Mouse (Mus musculus) layer of hippocampus, postnatal 14 days (tissue): ENCODE data around the gene Ryr2. TPM values are rescaled to one million over a fixed set of nuclear protein-coding genes. Genes with fewer than 3 reads are reported as not detected.

Experiments
- DNase-seq, 2 experiments: peaks; one replicate each; pipeline ENCODE4 v3.0.0; 2021 to 2022; ENCODE audit warnings: low spot score in 2 of 2, mixed read lengths in 1 of 2
- total RNA-seq, 2 experiments: library from RNA; stranded (reverse); gene quantifications; 2 replicates each; pipeline ENCODE4 v1.2.3; 2021

Gene Ryr2
- total RNA-seq, 2 experiments from 2014 or later, result 158 to 178 TPM

DNA sequence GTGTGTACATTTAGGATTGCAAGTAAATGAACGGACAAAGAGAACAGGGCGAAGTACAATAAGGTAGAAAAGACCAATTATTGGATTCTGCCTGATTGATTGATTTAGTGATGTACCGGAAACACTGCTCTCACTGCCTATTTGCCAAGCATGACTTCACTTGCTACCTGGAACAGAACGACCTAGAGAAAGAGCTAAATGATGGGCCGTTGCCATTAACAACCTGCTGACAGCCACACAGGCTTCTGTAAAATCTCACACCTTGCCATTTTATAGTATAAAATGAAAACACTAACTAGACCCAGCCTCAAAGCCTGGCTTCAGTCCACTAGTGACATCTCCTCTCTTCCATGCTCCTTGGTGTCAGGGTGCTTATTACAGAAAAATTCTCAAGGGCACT lies 316.2 kb downstream of the Ryr2 start:
- DNase-seq, result no peak

DNA sequence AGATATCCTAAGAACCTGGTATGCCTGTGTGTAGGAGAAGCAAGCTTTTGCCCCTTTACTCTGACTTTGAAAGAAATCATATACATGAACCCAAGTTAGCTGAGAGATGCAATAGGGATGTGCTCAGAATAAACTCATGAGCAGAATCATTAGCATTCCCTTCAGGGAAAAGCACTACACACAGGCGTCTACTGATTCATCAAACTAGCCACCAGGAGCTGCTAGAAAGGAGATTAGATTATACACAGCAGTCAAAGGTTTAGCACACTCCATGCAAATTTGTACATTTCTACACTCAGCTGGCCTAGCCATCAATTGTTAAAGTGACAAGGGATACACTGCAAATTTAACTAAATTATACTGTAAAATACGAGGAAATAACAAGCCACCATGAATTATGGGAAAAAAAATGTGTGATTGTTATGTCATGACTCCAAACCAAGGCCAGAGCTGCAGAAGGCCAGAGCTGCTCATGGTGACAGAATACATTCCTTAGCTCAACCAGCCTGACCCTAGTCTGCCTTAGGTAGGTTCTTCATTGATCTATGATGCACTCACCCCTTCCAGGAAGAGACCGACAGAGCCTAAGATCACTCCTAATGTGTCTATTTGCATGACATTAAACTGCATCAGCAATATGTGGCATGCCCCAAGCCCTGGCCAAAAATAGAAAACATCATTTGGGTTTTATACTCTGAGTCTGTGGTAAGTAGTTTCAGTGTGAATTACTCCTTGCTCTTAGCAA lies 324.2 kb downstream of the Ryr2 start:
- no peak for DNase-seq

DNA sequence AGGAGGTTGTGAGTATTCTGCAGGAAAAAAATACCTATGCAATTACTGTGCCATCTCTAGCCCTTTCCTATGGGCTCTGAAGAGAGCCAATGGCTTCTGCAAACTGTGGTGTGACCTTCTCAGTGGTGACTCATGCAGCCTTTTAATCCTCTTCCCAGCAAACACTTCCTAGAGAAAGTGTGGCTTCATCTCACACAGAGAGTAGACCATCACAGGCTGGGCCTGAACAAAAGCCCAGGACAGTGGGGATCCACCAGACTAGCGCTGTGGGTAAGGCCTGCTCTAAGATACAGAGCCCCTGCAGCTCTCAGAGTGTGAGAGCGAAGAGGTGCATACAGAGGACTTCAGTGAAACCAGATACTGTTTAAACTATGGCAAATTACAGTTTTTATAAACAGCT lies 325.7 kb downstream of the Ryr2 start:
- DNase-seq, result no peak

DNA sequence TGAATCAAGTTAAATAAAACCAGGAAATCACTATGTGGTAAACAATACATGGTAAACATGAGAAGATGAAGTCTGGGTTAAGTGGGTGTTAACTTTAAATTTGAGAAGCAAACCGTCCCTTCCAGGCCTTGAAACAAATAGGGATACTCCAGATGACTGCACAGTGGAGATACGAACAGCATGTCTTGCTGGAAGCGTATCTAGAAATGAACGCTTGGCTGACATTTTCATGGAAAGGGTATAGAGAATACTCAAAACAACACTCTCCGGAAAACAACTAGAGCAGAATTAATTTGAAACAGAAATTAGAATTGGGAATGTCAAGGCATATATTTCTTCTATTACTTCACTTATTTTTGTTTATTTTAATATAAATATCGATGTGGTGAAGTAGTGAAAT lies 329.0 kb downstream of the Ryr2 start:
- DNase-seq, result no peak

DNA sequence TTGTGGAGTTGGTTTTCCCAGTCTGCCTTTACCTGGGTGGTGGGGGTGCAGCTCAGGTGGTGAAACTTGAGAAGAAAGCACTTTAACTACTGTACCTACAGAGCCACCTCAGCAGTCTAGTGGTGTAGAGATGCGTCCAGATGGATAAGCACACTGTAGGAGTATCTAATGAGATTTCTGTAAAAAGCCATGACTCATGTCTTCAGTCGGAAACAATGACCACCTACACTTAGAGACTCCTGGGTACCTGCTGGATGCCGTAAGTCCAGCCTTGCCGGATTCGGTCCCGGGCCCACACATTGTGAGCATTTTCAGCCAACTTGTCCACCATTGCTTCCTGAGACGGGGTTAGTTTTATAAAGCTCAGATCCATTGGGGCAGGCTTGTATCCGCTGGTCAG lies 334.6 kb downstream of the Ryr2 start:
- no peak for DNase-seq

DNA sequence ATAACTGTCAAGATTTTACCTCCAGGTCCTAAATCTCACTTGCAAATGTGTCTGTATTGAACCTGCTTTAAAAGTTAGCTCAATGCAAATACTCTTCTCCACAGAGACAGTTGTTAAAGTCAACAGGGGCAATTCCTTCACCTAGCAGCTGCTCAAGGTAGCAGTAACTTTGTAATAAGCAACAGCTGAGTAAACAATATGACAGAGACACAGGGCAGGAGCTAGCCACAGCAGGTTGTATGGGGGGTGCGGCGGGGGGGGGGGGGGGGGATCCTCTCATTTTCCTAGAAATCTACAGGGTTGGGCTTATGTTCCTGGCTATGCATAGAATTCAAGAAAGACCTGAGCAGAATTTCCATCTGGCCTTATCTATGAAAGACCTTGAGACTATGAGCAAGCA lies 339.8 kb downstream of the Ryr2 start:
- DNase-seq, result no peak

DNA sequence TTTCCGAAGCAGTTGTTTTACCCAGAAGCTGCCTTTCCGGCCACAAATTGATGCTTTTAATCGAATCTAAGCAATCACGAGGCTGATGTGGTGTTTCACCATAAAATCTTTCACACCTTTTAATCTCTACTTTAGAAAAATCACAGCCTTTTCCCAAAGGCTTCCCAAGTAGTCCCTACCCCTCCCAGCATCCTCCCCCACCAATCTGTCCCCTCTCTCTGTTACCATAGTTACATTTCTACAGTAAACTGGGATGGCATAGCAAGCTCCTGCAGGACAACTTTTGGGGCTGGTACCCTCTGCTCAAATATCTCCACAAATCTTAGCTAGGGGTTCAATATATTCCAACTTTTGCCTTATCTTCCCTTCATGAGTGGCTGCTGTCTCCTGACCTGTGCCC lies 342.8 kb downstream of the Ryr2 start:
- peak in 1 of 2 experiments; percentile 61 for DNase-seq

DNA sequence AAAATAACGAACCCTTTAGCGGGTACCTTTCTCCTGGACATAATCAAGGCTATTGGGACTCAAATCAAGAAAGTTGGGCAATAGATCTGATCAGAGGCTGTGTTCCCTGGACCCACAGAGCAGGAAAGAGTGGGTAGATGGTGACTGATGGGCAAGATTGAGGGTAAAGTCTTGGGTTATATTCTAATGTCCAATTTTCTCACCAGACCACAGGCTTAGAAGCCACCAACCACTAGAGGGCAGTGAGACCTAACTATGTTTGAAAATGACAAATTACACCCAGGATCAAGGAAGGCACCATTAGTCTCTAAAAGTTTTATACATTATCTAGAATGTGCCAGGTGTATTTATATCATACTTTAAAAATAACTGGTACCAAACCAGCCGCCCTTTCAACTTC lies 343.6 kb downstream of the Ryr2 start:
- DNase-seq, result peak in 1 of 2 experiments; percentile 62

DNA sequence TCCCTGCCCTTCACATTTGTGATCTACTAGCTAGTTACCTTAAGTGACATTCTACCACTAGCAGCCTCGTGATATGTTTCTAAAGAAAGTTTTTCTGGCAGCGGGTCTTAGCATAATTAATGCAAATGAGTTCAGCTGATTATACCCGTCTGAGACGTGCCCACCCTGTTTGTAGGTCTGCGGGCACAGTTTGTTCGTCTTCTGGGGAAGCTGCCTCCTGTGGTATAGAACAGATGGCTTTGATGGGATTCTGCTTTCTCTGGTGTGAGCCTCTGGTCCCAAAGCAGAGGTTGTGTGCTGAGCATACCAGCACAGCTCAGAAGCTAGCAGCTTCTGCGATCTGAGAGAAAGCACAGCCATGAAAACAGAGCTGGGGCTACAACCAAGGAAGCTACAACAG lies 348.9 kb downstream of the Ryr2 start:
- DNase-seq, result peak in 1 of 2 experiments; percentile 41

DNA sequence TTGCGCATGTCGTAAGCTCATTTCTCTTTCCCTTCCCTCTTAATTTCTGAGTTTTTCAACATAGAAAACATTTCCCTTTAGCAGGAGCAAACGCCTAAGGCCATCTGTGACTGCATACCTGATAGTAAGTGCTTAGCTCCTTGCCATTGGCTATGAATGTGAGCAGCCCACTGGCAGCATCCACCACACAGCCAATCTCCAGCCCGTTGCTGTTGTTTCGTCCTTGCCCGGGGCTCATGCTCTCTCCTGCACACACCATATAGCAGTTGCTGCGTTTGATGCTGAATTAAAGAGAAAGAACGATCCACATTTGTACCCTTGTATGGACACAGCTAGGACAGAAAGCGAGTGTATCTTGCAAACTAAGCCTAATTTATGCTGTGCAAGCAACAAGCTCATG lies 361.3 kb downstream of the Ryr2 start:
- no peak for DNase-seq

DNA sequence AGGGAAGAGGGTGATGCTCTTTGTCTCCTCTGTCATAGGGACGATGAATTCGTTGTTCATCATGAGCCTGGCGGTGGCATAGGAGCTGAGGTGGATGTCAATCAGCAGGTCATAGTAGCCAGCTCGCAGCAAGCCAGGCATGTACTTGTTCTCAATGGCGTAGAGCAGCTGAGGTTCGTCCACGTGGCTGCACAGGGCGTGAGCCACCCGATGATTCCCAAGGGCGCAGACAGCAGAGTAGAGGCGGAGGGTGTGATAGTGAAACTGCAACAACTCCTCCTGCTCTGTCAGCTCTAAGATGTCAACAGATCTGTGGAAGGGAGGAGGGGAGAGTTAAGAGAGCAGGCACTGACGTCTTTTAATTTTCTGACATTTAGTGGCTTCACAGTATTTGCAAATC lies 368.5 kb downstream of the Ryr2 start:
- DNase-seq, result peak in 1 of 2 experiments; percentile 13

DNA sequence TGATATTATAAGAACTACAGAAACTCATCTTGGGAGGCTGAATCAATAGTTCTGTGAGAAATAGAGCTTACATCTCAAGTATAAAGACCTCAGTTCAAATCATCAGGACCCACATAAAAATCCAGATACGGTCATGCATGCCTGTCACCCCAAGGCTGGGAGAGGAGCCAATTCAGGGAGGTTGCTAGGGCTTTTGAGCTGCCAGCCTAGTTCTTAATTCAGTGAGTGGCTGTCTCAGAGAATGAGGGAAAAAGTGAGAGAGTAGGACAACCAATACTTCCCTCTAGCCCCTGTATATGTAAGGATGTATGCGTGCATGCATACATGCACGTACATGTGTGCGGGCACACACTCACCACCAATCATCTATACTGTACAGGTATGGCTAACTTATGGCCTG lies 390.5 kb downstream of the Ryr2 start:
- DNase-seq, result no peak

DNA sequence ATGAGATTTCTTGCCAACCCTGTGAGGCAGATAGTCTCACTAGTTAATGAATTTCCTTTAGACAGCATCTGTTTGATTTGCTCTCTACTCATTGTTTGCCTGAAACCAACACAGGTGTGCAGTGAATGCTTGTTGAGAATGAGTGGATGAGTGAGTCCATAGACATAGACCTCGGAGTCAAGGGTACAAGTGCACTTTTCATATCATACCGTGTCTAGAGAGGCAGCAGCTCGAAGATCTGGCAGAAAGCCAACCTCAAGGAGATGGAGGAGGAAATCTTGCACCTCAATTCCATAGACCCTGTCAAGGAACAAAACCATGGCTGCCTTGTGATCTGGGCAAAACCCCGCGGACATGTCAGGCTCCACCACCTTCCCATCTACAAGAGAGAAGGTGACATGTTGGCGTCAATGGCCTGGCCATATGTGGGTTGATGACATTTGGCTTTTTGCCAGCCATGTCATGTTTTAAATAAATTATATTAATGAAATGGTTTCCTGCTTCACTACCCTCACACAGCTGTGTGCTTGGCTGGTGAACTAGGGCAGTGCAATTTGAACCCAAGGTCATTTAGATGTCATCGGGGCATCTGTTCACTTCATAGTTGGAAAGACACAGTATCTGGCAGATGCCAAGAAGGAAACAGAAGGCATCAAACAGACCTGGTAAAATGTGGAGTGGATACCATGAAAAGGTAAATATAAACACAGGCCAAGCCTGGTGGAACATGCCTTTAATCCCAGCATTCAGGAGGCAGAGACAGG lies 396.9 kb downstream of the Ryr2 start:
- no peak for DNase-seq

DNA sequence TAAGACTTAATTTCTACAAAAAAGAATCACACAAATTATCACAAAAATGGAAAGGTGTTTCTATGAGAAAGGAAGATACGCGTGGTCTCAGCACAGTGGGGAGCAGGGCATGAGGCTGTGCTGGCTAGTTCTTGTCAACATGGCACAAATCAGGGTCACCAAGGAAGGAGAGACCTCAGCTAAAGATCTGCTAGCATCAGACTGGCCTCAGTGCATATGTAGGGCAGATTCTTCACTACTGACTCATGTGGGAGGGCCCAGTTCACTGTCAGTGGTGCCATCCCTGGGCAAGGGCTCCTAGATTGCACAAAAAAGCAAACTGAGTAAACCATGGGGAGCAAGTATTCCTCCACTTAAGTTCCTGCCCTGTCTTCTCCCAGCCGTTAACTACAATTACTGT lies 405.0 kb downstream of the Ryr2 start:
- no peak for DNase-seq

DNA sequence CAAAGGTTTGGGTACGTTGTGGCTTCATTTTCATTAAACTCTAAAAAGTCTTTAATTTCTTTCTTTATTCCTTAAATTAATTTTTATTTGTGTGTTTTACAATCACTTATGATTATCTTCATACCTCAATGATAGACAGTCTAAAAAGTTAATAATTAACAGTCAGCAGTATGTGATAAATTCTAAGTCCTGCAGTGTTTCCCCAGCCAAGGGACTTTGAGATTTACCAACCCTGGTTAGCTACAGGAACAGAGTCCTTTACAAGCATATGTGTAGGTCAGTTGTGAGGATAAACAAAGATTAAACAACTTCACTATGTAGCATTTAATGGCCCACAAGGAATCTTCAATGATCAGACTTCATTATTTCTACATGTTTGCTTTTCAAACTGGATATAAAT lies 410.2 kb downstream of the Ryr2 start:
- DNase-seq, result no peak

DNA sequence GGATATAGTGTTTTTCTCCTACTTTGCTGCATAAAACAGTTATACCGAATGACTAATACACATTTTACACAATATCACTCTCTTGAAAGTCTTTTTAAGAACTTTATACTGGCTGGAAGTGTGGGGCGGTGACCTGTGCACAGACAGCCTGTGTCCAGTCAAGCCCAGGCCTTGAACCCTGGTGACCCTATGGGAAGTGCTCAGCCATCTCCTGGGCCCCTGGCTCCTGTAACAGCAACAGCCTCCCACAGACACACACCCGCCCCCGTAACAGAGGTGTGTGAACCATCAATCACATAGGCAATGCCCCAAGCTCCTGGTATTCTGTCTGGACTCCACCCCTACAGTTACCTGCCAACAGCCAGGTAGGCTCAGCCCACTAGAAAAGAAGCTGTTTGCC lies 424.9 kb downstream of the Ryr2 start:
- no peak for DNase-seq

DNA sequence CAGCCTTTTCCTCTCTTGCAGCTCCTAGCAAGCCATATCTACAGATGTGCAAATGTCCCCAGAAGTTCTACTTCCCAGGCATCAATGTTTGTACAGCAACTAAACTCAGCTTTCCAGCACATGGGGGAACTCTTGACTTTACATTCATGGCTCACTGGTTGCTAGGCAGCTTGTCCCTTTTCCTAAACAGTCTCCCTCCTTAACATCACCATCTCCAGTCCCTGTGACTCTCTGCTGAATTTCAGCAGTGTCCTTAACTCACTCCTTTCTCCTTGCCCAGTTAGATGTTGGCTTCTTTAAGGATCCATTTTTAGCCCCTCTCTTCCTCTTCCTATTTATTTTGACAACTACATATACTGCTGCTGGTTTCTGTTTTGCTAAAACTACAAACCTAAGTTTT lies 443.9 kb downstream of the Ryr2 start:
- no peak for DNase-seq

DNA sequence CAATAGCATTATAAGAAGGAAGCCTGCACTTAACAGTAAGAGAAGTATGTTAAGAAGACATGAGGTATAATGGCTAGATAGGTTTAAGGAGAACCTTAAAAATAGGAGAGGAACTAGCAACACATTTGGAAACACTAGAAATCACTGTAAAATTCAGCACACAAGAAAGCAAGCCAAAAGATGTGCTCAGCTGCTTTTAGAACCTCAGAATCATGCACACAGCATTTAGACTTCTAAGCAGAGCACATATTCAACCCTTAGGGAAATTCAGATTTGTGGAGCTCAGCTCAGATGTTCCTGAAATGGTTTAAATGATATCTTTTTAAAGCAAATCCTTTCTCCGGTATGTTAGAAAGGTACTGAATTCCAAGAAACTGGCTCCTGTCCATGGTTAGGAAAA lies 461.9 kb downstream of the Ryr2 start:
- no peak for DNase-seq

DNA sequence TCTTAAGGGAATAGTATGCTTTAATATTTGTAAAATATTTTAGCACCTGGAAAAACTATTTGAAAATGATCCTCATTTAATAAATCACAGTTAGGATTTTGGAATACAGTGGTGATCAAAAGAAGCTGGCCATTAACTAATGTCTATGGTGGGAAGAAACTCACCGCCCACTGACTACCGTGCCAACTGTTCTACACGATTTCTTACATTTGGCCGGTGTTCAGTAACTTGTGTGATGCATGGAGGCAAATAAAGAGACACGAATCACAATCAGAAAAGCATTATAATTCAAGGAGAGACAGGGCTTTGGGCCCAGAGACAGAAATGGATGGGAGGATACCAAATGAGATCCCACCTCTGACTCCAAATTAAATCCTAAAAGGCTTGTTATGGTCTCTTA lies 470.4 kb downstream of the Ryr2 start:
- peak in 1 of 2 experiments; percentile 25 for DNase-seq

DNA sequence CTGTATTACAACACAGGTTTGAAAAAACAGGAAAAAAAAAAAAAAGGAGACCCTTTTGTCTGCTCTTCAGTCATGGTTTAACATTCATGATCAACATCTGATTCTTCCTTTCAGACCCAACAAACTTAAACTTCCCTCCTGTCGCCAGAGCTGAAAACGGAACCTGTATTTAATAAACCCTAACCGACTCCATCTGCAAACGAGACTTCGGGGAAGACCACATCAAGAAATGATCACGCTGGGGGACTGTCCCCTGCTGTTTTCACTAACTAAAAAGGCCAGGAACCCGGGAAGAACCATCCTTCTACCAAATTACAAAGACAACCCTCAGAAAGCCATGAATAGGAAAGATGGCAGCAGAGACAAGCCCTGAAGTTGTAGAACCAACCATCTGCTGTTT lies 482.2 kb downstream of the Ryr2 start:
- DNase-seq, result no peak

DNA sequence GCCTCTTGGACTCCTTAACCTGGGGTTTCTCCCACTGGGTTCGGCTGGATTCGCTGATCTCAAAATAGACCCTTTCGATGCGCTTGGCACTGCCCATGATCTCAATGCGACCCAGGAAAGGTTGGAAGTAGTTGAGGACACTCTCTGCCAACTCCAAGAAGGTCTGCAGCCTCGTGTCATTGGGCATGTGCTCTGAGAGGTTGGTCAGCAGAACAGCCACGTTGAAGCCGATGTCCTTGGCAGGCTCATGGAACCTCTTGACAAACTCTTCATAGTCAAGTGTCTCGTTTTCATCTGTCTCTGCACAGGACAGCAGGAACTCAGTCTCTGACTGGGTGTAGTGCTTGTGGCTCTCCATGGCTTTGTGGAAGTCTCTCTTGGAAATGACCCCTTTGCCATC lies 511.3 kb downstream of the Ryr2 start:
- no peak for DNase-seq

DNA sequence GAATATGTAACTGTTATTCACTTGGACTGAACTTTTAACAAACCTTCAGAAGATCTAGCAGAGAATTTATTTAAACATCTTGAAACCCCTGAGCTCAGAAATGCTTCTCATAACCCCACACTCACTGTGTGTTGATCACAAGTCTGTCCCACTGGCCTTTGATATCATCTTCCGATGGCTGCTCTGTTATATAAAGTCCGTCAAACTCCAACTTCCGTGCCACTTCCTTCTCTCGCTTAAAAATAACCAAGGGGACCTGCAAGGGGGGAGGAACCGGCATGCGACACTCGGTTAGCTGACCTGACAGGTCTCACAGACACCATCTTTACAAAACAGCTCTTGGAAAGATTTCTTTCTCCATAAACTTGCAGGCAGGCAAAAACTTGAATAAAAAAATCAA lies 521.5 kb downstream of the Ryr2 start:
- DNase-seq, result no peak

DNA sequence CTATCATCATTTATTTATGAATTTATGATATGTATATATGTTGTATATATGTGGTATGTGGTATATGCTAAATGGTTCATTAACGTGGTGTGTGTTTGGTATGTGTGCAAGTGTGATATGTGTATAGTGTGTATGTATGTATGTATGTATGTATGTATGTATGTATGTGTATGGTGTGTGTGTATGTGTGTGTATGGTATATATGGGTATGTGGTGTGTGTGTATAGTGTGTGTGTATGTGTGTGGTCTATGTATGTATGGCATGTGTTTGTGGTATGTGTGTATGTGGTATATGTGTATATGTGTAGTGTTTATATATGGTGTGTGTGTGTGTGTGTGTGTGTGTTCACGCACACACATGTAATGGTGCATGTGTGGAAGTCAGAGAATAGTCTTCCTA lies 534.2 kb downstream of the Ryr2 start:
- no peak for DNase-seq
